Comparison of ENCODE assay signal across 17 mouse cellular contexts in the genomic region with DNA sequence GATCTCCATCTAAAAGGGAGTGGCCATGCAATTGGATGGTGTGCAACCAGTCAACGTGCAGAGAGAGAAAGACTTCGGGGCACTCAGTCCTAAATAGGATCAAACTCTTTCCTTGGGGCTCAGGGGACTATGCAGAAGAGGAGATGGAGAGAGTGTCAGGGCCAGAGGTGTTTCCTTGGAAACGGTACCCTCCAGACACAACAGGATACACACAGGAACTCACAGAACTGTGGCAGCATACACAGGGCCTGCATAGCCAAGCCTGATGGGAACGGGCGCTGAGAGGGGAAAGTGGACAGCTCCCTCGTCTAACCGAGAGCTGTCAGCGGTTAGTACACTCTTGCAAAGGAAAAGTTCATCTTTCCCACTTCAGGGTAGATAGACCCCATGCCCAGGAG. TPM values are rescaled to one million over a fixed set of nuclear protein-coding genes. Genes with fewer than 3 reads are reported as not detected.
A peak's percentile ranks its signal among the peaks of the same experiment; 100 is the strongest.
DNase-seq lines count a peak whose midpoint lies in the region; ATAC-seq and TF ChIP-seq lines count a peak whose summit lies in the region.
"Had no signal": no experiment of that assay in that cellular context is flagged by ENCODE, and none has a peak within 500 bp of the region (broad histone marks: within the 10 kb centered on the region; RNA-seq: fewer than 3 reads in every experiment).

No protein-coding gene starts in this region.

- no peak for TF ChIP-seq EP300 in lung, postnatal 0 days (IDR thresholded peaks at IDR 0.05)

- H3K9ac ChIP-seq in kidney, postnatal 0 days (ENCODE audit: low read depth, low read length) = no peak overlapping the region
- H3K9ac ChIP-seq in lung, postnatal 0 days (replicated peaks; ENCODE audit: low read depth) = no peak overlapping the region
- no peak overlapping the region for H3K9ac ChIP-seq in forebrain, embryonic 14.5 days (ENCODE audit: low read length)
- H3K9ac ChIP-seq: forebrain, embryonic 12.5 days; hindbrain, embryonic 15.5 days; midbrain, embryonic 12.5 days had no signal

- peaks cover 6% of the 10 kb centered on the region; the same call in 1 of the 2 replicates for H3K4me1 ChIP-seq in kidney, postnatal 0 days (replicated peaks; ENCODE audit: insufficient read depth, low read length)
- peaks cover 10% of the 10 kb centered on the region for H3K4me1 ChIP-seq in lung, postnatal 0 days (ENCODE audit: insufficient read depth, low read depth, low read length)
- no peaks in the 10 kb centered on the region for H3K4me1 ChIP-seq in forebrain, embryonic 14.5 days (ENCODE audit: control insufficient read depth, insufficient read depth, low read length)
- H3K4me1 ChIP-seq: hindbrain, embryonic 15.5 days had no signal

- no peaks in the 10 kb centered on the region for H3K27me3 ChIP-seq in kidney, postnatal 0 days (ENCODE audit: insufficient read depth, low read length)
- no peaks in the 10 kb centered on the region for H3K27me3 ChIP-seq in lung, postnatal 0 days (replicated peaks; ENCODE audit: insufficient read depth, low read length)
- no peaks in the 10 kb centered on the region for H3K27me3 ChIP-seq in forebrain, embryonic 14.5 days (replicated peaks; ENCODE audit: control insufficient read depth, insufficient read depth, low read length)
- H3K27me3 ChIP-seq: forebrain, embryonic 12.5 days; hindbrain, embryonic 15.5 days; midbrain, embryonic 12.5 days; Patski had no signal

- no peak for ATAC-seq in kidney, postnatal 0 days (replicated peaks; ENCODE audit: low FRiP score, low read depth)
- no peak for ATAC-seq in lung, postnatal 0 days
- no peak for ATAC-seq in forebrain, embryonic 14.5 days
- ATAC-seq: Patski had no signal

- no peaks in the 10 kb centered on the region for H3K9me3 ChIP-seq in kidney, postnatal 0 days (replicated peaks; ENCODE audit: low read length)
- no peaks in the 10 kb centered on the region for H3K9me3 ChIP-seq in lung, postnatal 0 days (ENCODE audit: low read length)
- no peaks in the 10 kb centered on the region for H3K9me3 ChIP-seq in forebrain, embryonic 14.5 days (replicated peaks; ENCODE audit: control insufficient read depth, low read length)
- H3K9me3 ChIP-seq: forebrain, embryonic 12.5 days; hindbrain, embryonic 15.5 days; midbrain, embryonic 12.5 days had no signal

- no peak overlapping the region for H3K4me3 ChIP-seq in kidney, postnatal 0 days (replicated peaks; ENCODE audit: low read depth, low read length)
- no peak overlapping the region for H3K4me3 ChIP-seq in lung, postnatal 0 days (ENCODE audit: low read depth, low read length)
- no peak overlapping the region for H3K4me3 ChIP-seq in forebrain, embryonic 14.5 days (ENCODE audit: low read depth, low read length)
- H3K4me3 ChIP-seq: forebrain, embryonic 12.5 days; hindbrain, embryonic 15.5 days; midbrain, embryonic 12.5 days had no signal

- peak; percentile 18 for DNase-seq in embryo, embryonic 10 days (ENCODE audit: low spot score)
- no peak for DNase-seq in embryo, embryonic 10.5 days (ENCODE audit: low spot score)
- no peak for DNase-seq in kidney, postnatal 0 days (ENCODE audit: low spot score)
- no peak for DNase-seq in kidney, postnatal 10 days
- no peak for DNase-seq in lung, postnatal 0 days (ENCODE audit: low spot score)
- DNase-seq in lung, postnatal 14 days = no peak
- DNase-seq in left cerebral cortex, adult 18-20 months (ENCODE audit: low spot score in 2 of 2) = no peak
- no peak for DNase-seq in forebrain, embryonic 14.5 days (ENCODE audit: low spot score)
- DNase-seq: embryo, embryonic 11 days; layer of hippocampus, postnatal 36 days; spleen, adult 18-20 months; thymus, postnatal 36 days had no signal

- no peak for TF ChIP-seq CTCF in kidney, postnatal 0 days (IDR thresholded peaks at IDR 0.05; ENCODE audit: low read depth)
- no peak for TF ChIP-seq CTCF in lung, postnatal 0 days (IDR thresholded peaks at IDR 0.05)

- H3K36me3 ChIP-seq in kidney, postnatal 0 days (ENCODE audit: insufficient read depth, low read length) = no peaks in the 10 kb centered on the region
- no peaks in the 10 kb centered on the region for H3K36me3 ChIP-seq in lung, postnatal 0 days (ENCODE audit: insufficient read depth, low read length)
- H3K36me3 ChIP-seq in forebrain, embryonic 14.5 days (ENCODE audit: control insufficient read depth, insufficient read depth, low read length) = no peaks in the 10 kb centered on the region
- H3K36me3 ChIP-seq: forebrain, embryonic 12.5 days; hindbrain, embryonic 15.5 days; midbrain, embryonic 12.5 days had no signal

- H3K4me2 ChIP-seq in kidney, postnatal 0 days (ENCODE audit: low read length) = no peak overlapping the region
- no peak overlapping the region for H3K4me2 ChIP-seq in lung, postnatal 0 days (replicated peaks; ENCODE audit: low read depth, low read length)
- no peak overlapping the region for H3K4me2 ChIP-seq in forebrain, embryonic 14.5 days (ENCODE audit: low read length)
- H3K4me2 ChIP-seq: forebrain, embryonic 12.5 days; hindbrain, embryonic 15.5 days; midbrain, embryonic 12.5 days had no signal

- 55% methylated on average over 8 of the region's 8 CpGs for WGBS in kidney, postnatal 0 days
- WGBS in lung, postnatal 0 days = 53% methylated on average over 8 of the region's 8 CpGs
- WGBS in forebrain, embryonic 14.5 days = 75% methylated on average over 8 of the region's 8 CpGs

- H3K27ac ChIP-seq in kidney, postnatal 0 days = peak overlapping the region; percentile 78; the same call in 1 of the 2 replicates
- peak overlapping the region; percentile 80 for H3K27ac ChIP-seq in lung, postnatal 0 days (ENCODE audit: low read length)
- H3K27ac ChIP-seq in forebrain, embryonic 14.5 days (ENCODE audit: low read depth, low read length) = no peak overlapping the region
- H3K27ac ChIP-seq: forebrain, embryonic 12.5 days; hindbrain, embryonic 15.5 days; macrophage; midbrain, embryonic 12.5 days had no signal

RNA-seq across cellular contexts. Expression of gene Il6ra, which starts 13.5 kb away (rescaled TPM):
- 1.7 and 2.0 TPM in 2 replicates for polyA plus RNA-seq in kidney, postnatal 0 days (2015; fragmentation: Nextera tagmentation; extraction: Ambion mirVana)
- polyA plus RNA-seq in lung, postnatal 0 days (2015; fragmentation: Nextera tagmentation; extraction: Ambion mirVana) = 15.7 and 17.9 TPM in 2 replicates
- 1 to 10 TPM; 3.4 to 3.9 TPM for total RNA-seq in left cerebral cortex, adult 18-20 months (2021)
- polyA plus RNA-seq in forebrain, embryonic 14.5 days (2014; fragmentation: Nextera tagmentation; extraction: Ambion mirVana) = 0.37 and 0.47 TPM in 2 replicates
